Mouse (Mus musculus) right cerebral cortex, postnatal 25 days (tissue): ENCODE results near the gene F5.

Source experiments
- DNase-seq: peaks from one replicate; pipeline ENCODE4 v3.0.0; 2022

Gene F5

DNA sequence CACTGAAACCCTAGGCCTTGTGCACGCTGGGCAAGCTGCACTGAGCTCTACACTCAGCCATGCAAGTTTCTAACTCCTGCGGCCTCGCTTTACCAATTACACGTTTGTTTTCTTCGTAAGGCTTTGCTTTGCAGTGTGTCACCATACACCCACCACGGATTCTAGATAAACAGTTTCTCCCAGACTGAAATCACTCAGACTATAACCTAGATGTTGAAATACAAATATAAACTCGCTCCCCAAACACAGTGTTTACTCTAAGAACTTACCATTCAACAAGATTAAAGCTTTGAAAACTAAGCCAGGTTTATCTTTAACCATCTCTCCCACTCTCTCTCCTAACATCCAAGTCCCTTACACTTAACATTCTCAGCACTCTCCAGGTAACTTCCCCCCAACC is 83.4 kb downstream of the F5 start:
- no peak for DNase-seq

DNA sequence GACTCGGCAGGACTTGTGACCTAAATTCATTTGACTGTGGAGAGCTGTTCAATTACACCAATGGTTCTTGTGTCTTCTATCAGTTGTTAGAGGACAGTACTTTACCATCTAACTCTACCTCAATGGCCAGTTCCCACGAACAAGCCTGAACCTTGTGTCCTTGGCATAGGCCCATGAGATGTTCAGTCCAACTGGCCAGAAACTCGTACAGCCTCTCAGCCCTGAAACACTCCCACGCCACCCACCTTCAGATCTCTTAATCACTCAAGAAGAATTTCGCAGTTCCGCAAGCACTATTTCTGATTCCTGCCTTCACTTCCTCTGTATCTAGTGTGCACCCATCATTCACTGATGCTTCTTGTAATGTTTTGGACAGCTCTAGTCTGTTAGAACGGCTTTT is 84.4 kb downstream of the F5 start:
- DNase-seq: no peak

- no peak for DNase-seq
These were observed 89.9 kb downstream of the F5 start for GRCm38 (mm10) chr1:164241494-164241893.

GRCm38 (mm10) chr1:164242809-164243208 is 91.2 kb downstream of the F5 start:
- no peak for DNase-seq

- no peak for DNase-seq
These were observed 95.8 kb downstream of the F5 start for GRCm38 (mm10) chr1:164247442-164247841.

GRCm38 (mm10) chr1:164247971-164248370 is 96.3 kb downstream of the F5 start:
- DNase-seq: no peak

DNA sequence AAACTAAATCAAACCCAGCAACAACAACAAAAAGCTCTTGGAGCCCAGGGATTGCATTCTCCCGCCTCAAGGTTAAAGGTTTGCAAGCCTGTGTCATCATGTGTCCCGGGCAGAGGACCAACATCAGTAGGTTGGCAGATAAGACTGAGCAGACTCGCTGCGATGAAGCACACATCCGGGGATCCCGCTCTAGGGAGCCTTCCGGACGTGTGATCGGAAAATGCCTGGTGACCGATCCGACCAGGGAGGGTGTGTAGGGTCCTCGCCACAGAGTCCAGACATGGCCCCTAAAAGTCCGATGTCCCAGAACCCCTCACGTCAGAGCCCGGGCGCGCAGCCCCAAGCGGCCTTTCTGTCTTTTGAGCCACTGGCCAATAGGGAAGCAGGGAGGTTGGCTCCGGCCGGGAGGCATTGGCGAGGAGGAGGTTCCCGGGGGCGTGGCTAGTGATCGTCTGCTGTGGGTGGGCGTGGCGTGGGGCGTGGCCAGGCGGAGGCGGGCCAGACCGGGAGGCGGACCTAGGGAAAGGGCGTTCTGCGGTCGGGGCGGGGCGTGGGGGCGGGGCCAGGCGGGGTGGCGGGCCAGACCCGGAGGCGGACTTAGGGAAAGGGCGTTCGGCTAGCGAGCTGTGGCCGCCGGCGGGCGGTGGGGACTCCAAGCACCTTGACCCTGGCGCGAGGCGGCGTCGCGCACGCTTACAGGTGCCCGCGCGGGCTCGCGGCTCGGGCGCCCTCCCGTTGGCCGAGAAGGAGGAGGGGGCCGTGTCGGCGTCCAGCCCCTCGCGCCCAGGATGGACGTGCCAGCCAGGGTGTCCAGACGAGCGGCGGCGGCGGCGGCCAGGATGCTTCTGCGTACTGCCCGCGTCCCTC is 97.1 kb downstream of the F5 start, which contains the start of gene Slc19a2:
Gene Slc19a2 (plus strand): TSS at position 582 of the 867 bp plus-strand sequence.
- peak; percentile 96 for DNase-seq

DNA sequence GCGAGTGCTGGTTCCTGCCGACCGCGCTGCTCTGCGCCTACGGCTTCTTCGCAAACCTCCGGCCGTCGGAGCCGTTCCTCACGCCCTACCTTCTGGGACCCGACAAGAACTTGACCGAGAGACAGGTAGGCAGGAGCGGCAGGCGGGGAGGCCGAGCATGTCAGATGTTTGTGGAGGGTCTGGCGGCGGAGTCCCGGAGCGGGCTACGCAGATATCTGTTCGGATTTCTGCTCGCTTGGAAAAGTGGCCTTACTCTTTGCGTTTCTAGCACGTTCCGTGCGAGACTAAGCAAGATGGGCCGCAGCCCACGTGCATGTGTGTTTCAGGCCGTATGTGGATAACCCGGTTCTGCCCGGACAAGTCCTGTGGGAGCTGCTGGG is 97.7 kb downstream of the F5 start:
- no peak for DNase-seq

DNA sequence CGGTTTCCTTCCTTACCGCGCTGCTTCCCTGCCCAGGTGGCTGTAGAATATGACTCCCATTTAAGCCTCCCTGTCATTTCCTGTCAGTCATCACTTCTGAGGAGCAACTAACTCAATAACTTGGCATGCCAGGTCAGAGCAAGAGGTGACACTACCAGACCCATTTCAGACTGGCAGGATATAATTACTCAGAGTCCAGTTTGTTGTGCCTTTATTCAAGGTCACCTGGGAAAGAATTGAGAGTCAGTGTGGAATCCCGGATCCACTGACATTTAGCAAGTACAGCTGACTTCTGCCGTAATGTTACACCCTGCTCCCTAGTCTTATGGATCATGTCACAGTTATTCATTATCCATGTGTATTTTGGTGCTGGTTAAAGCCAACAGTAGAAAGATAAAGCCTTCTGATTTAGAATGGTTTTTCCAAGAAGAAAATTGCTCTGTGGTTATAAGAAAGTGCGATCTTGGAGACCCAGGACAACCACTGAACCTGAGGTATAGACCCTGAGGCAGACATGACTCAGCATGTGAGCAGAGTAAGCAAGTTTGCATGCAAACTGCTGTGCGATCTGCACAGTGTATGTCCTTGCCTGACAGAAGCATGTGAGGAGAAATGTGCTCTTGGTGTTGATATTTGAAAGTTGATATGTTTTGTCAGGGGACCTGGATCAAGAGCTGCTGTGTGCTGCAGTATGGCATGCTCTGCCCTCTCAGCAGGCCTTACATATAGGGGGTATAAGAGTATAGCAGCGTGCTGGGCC is 98.9 kb downstream of the F5 start:
- DNase-seq: no peak

- no peak for DNase-seq
These were observed 99.8 kb downstream of the F5 start for GRCm38 (mm10) chr1:164251438-164251837.

DNA sequence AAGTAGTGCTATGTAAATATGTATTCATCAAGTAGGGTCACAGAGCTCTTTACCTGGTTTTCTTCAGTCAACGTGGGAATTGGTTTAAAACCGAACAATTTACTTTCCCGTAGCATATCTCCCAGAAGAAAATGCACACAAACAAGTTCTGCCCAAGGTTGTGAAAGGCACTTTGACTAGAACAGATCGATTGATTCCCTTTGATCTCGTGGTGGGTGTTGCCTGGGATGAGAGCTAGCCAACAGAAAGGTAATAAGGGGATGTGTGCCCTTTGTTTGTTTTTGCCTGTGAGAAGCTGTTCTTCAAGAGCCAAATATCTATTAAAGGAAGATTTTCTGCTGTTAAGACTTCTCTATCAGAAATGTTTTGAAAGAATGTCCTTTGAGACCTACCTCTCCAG is 100.9 kb downstream of the F5 start:
- DNase-seq: no peak

GRCm38 (mm10) chr1:164254836-164255235 is 103.2 kb downstream of the F5 start:
- DNase-seq: no peak

DNA sequence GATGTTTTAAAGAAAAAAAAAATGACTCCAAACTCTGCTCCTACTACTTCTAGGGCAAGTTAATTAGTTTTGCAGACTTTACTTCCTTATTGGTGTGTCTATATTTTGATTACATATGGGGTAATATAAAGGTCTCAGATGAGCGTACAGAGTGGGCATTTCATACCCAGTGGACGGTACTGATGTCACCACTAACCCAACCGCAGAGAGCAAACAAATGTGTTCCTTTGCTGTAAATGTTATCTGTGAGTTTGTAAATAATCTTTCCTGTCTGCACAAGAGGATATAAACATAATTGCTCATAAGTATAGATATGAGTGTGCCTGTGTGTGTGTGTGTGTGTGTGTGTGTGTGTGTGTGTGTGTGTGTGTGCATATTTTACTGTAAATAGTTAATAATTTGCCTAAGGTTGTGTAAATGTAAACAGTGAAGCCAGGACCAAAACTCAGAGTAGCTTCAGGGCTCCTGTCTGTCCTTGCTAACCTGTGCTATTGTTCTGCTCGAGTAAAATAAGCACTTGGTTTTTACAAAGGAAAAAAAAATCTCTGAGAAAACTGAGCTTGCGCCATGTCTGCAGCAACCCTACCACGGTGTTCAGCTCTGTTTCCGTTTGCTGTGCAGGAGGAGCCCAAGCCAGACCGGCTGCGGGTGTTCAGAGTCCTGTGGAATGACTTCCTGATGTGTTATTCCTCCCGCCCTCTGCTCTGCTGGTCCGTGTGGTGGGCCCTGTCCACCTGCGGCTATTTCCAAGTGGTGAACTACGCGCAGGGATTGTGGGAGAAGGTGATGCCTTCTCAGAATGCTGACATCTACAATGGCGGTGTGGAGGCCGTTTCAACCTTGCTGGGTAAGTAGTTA is 108.8 kb downstream of the F5 start:
- no peak for DNase-seq

DNA sequence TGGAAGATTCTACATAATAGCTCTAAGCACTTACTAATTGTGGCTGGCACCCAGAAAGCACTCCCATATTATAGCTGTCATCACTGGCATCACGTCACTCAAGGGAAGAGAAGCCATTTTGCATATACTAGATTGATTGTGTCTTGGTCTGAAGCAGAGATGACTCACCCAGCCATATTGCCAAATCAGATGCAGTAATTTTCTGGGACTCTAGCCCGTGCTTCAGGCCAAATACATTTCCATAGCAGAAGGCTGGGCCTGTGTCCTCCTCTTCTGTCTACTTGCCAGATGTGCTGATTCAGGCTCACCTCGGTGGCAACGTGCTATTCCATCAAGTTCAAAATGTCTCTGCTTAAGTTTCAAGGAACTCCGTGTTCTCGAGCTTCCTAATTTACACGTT is 109.9 kb downstream of the F5 start:
- no peak for DNase-seq
